Mouse (Mus musculus) kidney, adult 2 months (tissue): ENCODE results near the gene Tsen2.

ENCODE experiments used
- CTCF ChIP-seq: fragments of 200-500 bp; conservative IDR thresholded peaks from 2 replicates; pipeline ENCODE4 v1.5.1; 2011; ENCODE audit warnings: low read depth, mild to moderate bottlenecking, control low read depth, low read length, moderate library complexity, mixed read lengths; ENCODE audit not compliant: insufficient read depth, insufficient read length
- POLR2A ChIP-seq: fragments of 200-500 bp; IDR thresholded peaks from one replicate; pipeline ENCODE4 v1.6.1; 2011; ENCODE audit warnings: low read depth, low read length, control low read depth

GRCm38 (mm10) chr6:115592458-115592857, 48.0 kb downstream of the Tsen2 start, which contains the start of gene Mkrn2os:
- TF ChIP-seq POLR2A: no peak
- TF ChIP-seq CTCF: no peak
